Mouse (Mus musculus): ENCODE measurements around the gene Tgif2.
"Not testable (repeated sequence)": the region's sequence is repeated elsewhere in the genome, so short reads cannot be mapped to it uniquely, and the experiment has no call there.

Gene Tgif2

GRCm38 (mm10) chr2:156839319-156840191 is at the start of gene Tgif2:
Gene Tgif2 (plus strand): TSS chr2:156840007.
- peak; percentile 89 to 92 for DNase-seq

- DNase-seq, result no peak
Measured at GRCm38 (mm10) chr2:156798516-156798915, 41.3 kb upstream of the Tgif2 start.

DNA sequence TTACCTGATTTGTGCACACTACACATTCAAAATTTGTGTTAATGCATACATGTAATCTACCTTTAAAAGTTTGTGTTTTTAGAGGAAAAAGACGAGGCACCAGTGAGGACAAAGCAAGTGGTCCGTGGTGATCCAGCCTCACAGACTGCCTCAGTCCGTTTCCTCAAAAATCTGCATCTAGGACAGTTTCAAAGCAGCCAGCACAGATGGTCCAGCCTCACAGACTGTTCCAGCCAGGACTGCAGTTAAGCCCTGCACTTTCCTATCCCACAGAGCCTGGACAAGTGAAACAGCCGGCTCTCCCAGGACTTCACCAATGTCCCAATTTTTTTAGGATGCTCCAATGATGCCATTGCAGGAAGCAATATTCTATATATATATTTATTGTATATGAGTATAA is 38.8 kb upstream of the Tgif2 start:
- no peak for DNase-seq

DNA sequence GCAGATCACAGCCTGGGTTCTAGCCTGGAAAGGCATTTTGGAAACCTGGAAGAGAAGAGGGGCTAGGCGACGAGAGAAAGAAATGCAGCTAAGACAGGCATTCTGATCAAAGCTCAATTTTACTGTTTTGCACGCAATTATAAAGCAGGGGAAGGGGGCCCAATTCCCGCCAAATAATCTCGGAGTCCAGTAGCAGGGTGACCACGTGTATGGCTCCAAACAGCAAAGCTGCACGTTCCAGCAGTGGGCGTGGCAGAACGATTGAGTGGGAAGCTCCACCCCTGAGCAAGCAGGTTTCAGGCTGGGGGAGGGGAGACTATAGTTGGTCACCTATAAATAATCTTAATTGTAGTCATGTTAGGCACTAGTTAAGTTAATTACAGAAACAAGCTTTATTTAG is 37.7 kb upstream of the Tgif2 start:
- not testable (repeated sequence) for DNase-seq

DNA sequence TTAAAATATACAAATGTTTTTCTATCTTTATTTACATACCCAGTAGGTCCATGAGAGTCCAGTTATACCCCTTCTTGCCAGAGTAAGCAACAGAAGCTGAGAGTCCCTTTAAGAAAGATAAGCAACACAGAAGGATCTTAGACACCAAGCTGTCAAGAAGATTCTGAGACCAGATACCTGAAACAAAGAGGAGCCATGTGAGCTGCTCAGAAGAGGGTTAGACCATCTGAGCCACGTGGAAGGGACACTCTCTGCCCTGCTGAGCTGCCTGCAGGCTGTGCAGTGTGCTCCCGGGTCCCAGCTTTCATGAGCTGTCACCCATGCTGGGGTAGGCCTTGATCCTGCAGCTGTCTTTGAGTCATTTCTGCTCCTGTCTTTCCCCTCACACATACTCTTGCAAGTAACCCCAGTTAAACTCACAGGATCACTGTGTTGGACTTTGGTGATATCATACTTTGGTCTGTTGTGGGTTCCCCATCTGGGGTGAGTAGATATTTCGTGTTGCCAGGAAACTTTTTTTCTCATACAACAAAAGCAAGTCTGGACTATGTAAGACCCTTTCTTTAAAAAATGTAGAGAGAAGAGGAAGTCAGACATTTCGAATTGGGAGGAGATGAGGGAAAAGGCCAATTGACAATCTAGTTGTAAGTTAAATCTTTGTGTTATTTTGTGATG is 36.0 kb upstream of the Tgif2 start:
- DNase-seq, result no peak

DNA sequence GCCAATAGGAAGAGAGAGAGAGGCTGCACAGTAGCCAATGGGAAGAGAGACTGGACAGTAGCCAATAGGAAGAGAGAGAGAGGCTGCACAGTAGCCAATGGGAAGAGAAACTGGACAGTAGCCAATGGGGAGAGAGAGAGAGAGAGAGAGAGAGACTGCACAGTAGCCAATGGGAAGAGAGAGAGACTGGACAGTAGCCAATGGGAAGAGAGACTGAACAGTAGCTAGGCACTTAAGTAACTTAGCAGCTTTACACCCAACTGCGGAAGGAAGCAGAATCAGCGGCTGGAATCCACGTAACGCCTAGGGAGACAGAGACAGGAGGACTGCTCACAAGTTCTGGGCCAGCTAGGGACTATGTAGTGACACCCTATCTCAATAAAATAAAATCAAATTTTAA is 35.2 kb upstream of the Tgif2 start:
- no peak for DNase-seq

- no peak for DNase-seq
Measured at GRCm38 (mm10) chr2:156806886-156807285, 32.9 kb upstream of the Tgif2 start.

DNA sequence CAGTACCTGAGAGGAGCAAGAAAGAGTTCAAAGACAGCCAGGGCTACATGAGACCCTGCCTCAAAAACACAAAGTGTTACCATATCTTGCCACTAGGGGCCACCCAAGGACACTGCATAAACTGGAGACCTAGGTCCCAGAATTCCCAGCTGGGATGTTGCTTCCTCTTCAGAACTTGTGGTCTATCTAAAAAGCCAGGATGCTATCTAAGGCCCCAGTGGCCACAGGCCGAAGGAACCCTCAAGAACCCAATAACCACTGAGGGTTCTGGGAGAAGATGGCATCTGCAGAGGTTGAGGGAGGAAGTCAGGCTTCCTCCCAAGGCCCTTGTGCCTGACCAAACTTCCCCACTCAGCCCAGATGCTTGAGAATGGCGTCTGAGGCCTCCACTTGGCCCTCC is 30.2 kb upstream of the Tgif2 start:
- peak; percentile 48 to 66 for DNase-seq

DNA sequence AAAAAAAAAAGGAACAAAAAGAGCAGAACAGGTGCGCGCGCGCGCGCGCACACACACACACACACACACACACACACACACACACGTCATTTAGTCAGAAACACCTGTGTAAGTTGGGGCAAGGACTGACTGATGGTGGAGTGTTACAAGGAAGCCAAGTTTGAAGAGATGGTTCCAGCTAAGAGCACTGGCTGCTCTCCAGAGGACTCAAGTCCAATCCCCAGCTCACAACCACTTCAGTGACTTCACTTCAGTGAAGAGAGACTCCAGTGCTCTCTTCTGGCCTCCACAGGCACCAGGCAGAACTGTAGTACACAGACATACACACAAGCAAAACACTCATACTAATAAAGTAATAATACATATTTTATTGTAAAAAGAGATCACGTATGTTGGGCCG is 29.1 kb upstream of the Tgif2 start:
- DNase-seq, result no peak

DNA sequence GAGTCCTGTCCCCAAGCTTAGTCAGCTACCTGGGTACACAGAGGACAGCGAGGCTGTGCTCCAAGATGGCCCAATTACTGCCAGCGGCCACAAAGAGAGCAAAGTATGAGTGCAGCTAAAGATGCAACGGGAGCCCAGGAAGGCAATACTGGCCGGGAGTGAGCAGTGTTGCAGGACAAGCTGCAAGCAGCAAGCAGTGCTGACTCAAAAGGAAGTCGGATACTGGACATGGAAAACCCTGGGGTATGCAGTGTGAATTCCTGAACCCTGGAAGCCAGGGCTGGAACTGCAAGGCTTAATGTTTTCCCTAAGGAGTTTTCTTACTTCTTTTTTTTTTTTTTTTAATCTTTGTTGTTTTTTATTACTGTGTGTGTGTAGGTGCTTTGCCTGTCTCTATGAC is 28.3 kb upstream of the Tgif2 start:
- DNase-seq, result no peak

DNA sequence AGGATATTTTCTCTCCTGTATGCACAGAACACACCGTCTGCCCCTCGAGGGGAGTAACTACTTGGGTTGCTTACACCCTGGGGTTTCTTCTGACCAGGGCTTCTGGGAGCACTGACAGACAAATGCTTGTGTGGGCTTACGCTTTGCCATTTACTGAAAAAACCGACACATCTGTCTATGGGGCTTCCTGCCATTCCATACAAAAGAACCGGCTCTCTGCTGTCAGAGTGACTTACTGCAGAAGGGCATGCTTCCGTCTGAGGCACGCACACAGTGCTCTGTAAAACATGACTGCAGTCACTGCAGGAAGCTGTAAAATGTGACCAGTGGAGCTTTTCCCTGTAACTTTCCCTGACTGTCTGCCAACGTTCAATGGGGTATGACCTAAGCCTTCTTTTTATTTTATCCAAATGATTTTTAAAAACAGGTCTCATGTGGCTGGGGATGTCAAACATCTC is 25.4 kb upstream of the Tgif2 start:
- DNase-seq, result no peak

GRCm38 (mm10) chr2:156814893-156815292 is 24.9 kb upstream of the Tgif2 start:
- no peak for DNase-seq

DNA sequence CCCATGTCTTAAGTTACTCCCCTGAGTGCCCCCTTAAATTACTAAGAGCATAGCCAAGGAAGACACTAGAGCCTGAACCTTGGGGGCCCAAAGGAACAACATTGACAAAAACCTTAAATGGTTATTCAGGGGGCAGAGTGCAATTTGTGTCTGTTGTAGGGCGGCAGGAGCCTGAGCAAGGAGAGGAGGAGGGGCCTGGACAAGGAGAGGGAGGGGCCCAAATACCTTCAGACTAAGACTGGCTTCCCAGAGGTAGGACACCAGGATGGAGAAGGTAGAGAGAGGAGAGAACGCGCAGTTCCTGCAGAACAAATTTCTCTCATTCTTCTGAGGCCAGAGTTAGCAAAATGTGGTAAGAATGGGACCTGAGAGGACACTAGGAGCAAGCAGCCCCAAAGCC is 24.4 kb upstream of the Tgif2 start:
- no peak for DNase-seq

GRCm38 (mm10) chr2:156816116-156816515 is 23.7 kb upstream of the Tgif2 start:
- DNase-seq, result no peak

GRCm38 (mm10) chr2:156825128-156825527 is 14.7 kb upstream of the Tgif2 start:
- DNase-seq, result not testable (repeated sequence)

- no peak for DNase-seq
Measured at GRCm38 (mm10) chr2:156834336-156834735, 5.5 kb upstream of the Tgif2 start.

GRCm38 (mm10) chr2:156838839-156839238 is 968 bp upstream of the Tgif2 start:
- DNase-seq, result no peak

- DNase-seq, result peak; percentile 55 to 63
Measured at GRCm38 (mm10) chr2:156840301-156841027, 657 bp downstream of the Tgif2 start.

- peak; percentile 61 to 71 for DNase-seq
Measured at GRCm38 (mm10) chr2:156841028-156841840, 1.4 kb downstream of the Tgif2 start.

- peak; percentile 19 to 49 for DNase-seq
Measured at GRCm38 (mm10) chr2:156841841-156842706, 2.3 kb downstream of the Tgif2 start.

DNA sequence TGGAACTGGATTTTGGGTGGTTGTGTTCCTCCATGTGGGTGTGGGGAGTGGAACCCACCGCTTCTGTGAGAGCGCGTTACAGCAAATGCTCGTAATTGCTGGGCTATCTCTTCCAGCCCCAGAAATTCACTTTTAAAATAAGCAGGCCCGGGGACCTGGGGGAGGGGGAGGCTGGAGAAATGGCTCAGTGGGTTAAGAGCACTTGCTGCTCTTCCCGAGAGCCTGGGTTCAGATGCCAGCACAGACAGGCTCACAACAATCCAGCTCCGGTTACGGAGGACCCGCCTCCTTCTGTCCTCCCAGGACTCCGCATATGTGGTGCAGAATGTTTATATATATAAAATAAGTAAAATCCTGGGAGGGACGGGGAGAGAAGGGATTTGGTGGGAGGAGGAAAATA is 2.9 kb downstream of the Tgif2 start:
- no peak for DNase-seq

Data from thymus, postnatal 36 days (tissue).